Mouse (Mus musculus) bone marrow macrophage, adult 2 months (primary cell): ENCODE measurements at regions not wholly inside any gene's neighbourhood (a gene's known extent, or its start where the extent isn't known, plus 50 kb on each side); places are given as distances from the start of the nearest gene placed in this dataset.

Experiments
- CTCF ChIP-seq: IDR thresholded peaks from 2 replicates; pipeline ENCODE4 v1.5.1; 2012; ENCODE audit warnings: low read depth, mild to moderate bottlenecking, low read length, moderate library complexity
- POLR2A ChIP-seq: IDR thresholded peaks from 2 replicates; pipeline ENCODE4 v1.6.1; 2012; ENCODE audit warnings: mild to moderate bottlenecking, low read depth, low read length, borderline replicate concordance

GRCm38 (mm10) chr19:56037584-56037983 is 249.4 kb upstream of the Habp2 start:
- no peak for TF ChIP-seq POLR2A
- no peak for TF ChIP-seq CTCF
